Mouse (Mus musculus): ENCODE results near the gene Eps15. TPM values are rescaled to one million over a fixed set of nuclear protein-coding genes. Genes with fewer than 3 reads are reported as not detected.
"Not testable (repeated sequence)": the region's sequence is repeated elsewhere in the genome, so short reads cannot be mapped to it uniquely, and the experiment has no call there.

The Eps15 gene
- polyA plus RNA-seq, 1 experiment = 148 TPM

DNA sequence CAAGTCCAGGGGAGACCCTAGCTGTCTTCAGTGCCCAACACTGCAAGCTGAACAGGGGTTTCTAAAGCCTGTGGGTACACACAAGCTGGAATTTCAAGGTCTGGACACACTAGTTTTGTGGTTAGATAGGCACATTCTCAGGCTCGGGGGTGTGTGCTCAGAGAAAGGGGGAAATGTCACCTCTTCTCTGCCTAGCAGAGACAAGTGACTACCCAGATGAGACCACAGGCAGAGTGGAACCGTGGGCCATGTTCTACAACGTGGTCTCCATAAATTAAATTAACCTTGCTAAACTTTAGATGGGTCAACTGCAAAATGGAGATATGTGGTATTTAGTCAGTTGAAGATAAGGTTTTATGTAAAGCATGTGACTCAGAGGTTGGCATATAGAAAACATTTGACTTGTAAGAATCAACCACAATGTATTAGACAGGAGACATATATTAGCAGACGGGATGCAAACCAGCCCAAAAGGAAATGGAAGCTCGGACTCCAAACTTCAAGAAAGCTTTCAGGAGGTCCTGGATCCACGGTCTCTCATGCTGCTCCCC lies 113.2 kb downstream of the Eps15 start:
- TF ChIP-seq POLR2A (IDR thresholded peaks at IDR 0.05; ENCODE audit: extremely low read depth, insufficient read depth, low read length) (no peak), CTCF (IDR thresholded peaks at IDR 0.05; ENCODE audit: extremely low read depth, insufficient read depth, low read length) (no peak)
- Histone ChIP-seq H3K4me3 (ENCODE audit: insufficient read depth, low read length) (no peak overlapping the region), H3K4me1 (ENCODE audit: control insufficient read depth, insufficient read depth, low read length) (no peaks in the 10 kb centered on the region), H3K27ac (ENCODE audit: insufficient read depth, low read length) (no peak overlapping the region)

DNA sequence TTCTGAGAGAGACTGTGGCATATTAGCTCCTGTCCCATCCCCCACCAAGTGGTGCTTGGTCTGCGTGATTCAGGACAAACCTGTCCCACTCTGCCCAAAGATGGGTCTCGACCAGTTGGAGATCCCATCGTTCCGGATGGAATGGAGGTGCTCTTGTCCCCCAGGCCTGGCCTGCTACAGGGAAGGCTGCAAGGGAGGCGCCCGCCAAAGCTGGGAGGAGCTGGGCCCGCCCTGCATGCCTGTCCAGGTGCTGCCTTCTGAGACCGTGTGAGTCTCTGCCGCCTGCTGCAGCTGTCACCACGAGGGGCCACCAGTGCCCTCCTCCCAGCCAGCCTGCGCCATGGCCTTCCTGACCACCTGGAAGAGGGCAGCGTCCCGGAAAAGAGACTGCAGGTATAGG lies 113.8 kb downstream of the Eps15 start:
- no peaks in the 10 kb centered on the region for H3K4me1 ChIP-seq (ENCODE audit: control insufficient read depth, insufficient read depth, low read length)
- TF ChIP-seq CTCF (IDR thresholded peaks at IDR 0.05; ENCODE audit: extremely low read depth, insufficient read depth, low read length) (no peak), POLR2A (IDR thresholded peaks at IDR 0.05; ENCODE audit: extremely low read depth, insufficient read depth, low read length) (no peak)
- no peak overlapping the region for H3K4me3 ChIP-seq (ENCODE audit: insufficient read depth, low read length)
- H3K27ac ChIP-seq (ENCODE audit: insufficient read depth, low read length) = no peak overlapping the region

DNA sequence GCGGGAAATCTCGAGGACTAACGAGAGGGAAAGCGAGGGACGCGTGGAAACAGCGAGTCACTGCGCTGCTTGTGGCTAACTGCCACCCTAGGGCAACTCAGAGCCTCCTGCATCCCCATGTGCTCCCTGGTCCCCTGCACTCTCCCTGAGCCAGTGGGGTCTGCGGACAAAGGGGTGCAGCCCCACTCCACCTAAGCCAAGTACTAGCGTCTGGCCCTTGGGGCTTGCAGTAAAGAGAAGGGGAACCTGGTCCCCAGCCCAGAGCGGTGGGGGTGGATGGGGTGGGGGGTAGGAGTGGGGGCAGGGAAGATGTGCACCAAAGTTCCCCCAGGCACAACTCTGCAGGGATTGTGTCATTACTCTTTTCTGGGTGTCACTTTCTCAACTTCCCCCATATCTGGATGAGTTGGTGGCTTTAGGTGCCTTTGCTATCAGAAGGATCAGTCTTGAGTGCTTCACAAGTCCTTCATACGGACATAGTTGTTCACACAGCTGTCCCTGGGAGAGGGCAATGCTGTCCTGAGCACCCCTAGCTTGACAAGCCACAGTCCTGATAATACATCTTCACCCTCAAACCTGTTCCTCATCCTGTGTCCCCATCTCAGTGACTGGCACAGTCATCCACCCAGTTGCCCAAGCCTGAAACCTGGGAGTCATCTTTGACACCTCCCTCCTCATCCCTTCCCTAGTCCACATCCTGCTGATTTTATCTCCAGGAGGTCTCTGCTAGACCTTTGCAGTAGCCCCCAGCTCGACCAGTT lies 114.4 kb downstream of the Eps15 start:
- Histone ChIP-seq H3K4me3 (ENCODE audit: insufficient read depth, low read length) (no peak overlapping the region), H3K27ac (ENCODE audit: insufficient read depth, low read length) (no peak overlapping the region), H3K4me1 (ENCODE audit: control insufficient read depth, insufficient read depth, low read length) (no peaks in the 10 kb centered on the region)
- TF ChIP-seq CTCF (IDR thresholded peaks at IDR 0.05; ENCODE audit: extremely low read depth, insufficient read depth, low read length) (no peak), POLR2A (IDR thresholded peaks at IDR 0.05; ENCODE audit: extremely low read depth, insufficient read depth, low read length) (no peak)

DNA sequence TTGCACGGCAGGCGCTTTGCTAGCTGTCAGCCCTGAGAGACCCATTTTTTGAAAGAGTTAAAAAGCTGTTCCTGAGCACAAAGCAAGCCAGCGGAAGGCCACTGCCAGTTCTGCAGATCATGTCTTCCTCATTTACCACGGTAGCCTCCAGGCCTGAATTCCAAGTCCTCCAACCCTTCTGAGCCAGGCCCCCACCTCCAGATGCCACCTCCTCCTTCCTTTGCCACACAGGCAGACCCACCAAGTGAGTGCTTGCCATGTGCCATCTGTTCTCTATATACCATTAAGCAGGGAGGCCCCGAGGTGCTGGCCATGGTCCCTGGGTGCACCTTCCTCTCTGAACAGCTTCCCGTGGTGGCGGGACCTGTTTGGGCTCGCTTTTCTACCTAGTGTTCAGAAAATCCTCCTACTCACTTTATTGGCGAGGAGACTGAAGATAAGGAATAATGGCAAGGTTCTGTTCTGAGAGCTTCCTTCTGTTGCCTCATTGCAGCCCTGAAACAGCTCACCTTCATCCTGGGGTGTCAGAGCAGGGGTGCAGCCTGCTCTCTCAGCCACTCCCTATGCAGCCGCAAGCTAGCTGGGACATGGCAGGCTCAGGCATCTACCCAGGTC lies 120.4 kb downstream of the Eps15 start:
- no peaks in the 10 kb centered on the region for H3K4me1 ChIP-seq (ENCODE audit: control insufficient read depth, insufficient read depth, low read length)
- H3K4me3 ChIP-seq (ENCODE audit: insufficient read depth, low read length) = no peak overlapping the region
- TF ChIP-seq CTCF (IDR thresholded peaks at IDR 0.05; ENCODE audit: extremely low read depth, insufficient read depth, low read length) (no peak), POLR2A (IDR thresholded peaks at IDR 0.05; ENCODE audit: extremely low read depth, insufficient read depth, low read length) (no peak)

DNA sequence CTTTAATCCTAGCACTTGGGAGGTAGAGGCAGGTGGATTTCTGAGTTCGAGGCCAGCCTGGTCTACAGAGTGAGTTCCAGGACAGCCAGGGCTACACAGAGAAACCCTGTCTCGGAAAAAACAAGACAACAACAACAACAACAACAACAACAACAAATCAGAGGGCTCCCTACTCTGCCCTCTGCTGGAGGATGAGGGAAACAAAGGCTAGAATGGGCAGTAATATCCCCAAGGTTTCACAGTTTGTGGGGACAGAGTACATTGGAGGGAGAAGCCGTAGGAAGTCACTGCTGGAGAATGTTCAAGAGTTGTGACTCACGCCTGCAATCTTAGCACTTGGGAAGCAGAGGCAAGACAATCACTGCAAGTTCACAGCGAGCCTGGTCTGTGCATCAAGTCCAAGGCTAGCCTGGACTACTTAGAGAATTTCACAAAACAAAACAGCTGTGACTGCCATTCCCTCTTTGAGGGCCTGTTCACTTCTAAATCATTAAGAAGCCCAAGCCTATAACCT lies 121.2 kb downstream of the Eps15 start:
- Histone ChIP-seq H3K27ac (ENCODE audit: insufficient read depth, low read length) (no peak overlapping the region), H3K4me1 (ENCODE audit: control insufficient read depth, insufficient read depth, low read length) (no peaks in the 10 kb centered on the region), H3K4me3 (ENCODE audit: insufficient read depth, low read length) (no peak overlapping the region)
- no peak for TF ChIP-seq POLR2A (IDR thresholded peaks at IDR 0.05; ENCODE audit: extremely low read depth, insufficient read depth, low read length)
- TF ChIP-seq CTCF (IDR thresholded peaks at IDR 0.05; ENCODE audit: extremely low read depth, insufficient read depth, low read length) = 0 out of 2 replicates have a peak, but pooled peaks have one; percentile 4

More for the DNA sequence above, 120.4 kb downstream of the Eps15 start:
- H3K27ac ChIP-seq (ENCODE audit: insufficient read depth, low read length) = no peak overlapping the region

DNA sequence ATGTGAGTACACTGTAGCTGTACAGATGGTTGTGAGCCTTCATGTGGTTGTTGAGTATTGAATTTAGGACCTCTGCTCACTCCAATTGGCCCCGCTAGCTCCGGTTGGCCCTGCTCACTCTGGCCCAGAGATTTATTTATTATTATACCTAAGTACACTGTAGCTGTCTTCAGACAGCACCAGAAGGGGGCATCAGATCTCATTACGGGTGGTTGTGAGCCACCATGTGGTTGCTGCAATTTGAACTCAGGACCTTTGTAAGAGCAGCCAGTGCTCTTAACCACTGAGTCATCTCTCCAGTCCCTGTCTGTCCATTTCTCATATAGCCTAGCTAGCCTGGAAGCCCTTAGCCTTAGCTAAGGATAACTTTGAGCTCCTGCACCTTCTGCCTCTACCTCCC lies 124.8 kb downstream of the Eps15 start:
- not testable (repeated sequence) for H3K4me3 ChIP-seq (ENCODE audit: insufficient read depth, low read length); H3K27ac ChIP-seq (ENCODE audit: insufficient read depth, low read length); H3K4me1 ChIP-seq (ENCODE audit: control insufficient read depth, insufficient read depth, low read length)

DNA sequence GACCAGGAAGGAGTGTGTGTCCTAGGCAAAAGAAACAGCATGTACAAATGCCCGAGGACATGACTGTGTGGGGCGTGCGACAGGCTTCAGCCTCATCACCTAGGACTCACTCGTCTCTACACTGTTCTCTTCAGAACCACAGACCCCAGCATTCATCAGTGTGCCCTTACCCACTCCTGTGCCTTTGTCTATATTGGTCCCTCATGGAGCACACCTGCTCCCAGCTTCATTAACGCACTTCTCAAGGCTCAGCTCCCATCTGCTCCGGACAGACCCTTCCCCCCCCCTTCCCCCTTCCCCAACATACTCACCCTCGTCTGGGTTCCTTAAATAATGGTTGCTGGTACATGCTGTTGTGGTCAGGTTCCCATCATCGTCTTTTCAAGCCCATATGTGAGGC lies 125.3 kb downstream of the Eps15 start:
- no peak overlapping the region for H3K4me3 ChIP-seq (ENCODE audit: insufficient read depth, low read length)
- H3K27ac ChIP-seq (ENCODE audit: insufficient read depth, low read length) = no peak overlapping the region
- no peaks in the 10 kb centered on the region for H3K4me1 ChIP-seq (ENCODE audit: control insufficient read depth, insufficient read depth, low read length)
- TF ChIP-seq POLR2A (IDR thresholded peaks at IDR 0.05; ENCODE audit: extremely low read depth, insufficient read depth, low read length) (no peak), CTCF (IDR thresholded peaks at IDR 0.05; ENCODE audit: extremely low read depth, insufficient read depth, low read length) (no peak)

DNA sequence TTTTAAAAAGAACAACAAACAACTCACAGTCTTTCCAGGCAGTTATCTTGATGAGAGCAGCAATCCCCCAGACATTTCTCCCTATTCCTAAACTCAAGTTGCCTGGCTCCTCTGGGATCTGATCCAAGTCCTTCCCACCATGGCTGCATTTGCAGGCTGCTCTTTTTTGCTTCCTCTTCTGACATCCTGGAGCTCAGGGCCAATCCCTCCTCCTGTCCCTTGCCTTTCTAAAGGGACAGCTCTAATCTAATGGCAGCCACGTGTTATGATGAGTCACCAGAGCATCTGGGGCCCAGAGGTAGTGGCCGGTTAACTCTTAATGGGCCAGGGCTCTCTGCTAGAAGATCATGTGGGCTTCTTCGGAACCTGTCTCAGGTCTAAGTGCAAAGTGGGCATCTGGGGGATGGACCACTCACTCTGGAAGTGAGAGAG lies 126.0 kb downstream of the Eps15 start:
- H3K27ac ChIP-seq (ENCODE audit: insufficient read depth, low read length) = no peak overlapping the region

DNA sequence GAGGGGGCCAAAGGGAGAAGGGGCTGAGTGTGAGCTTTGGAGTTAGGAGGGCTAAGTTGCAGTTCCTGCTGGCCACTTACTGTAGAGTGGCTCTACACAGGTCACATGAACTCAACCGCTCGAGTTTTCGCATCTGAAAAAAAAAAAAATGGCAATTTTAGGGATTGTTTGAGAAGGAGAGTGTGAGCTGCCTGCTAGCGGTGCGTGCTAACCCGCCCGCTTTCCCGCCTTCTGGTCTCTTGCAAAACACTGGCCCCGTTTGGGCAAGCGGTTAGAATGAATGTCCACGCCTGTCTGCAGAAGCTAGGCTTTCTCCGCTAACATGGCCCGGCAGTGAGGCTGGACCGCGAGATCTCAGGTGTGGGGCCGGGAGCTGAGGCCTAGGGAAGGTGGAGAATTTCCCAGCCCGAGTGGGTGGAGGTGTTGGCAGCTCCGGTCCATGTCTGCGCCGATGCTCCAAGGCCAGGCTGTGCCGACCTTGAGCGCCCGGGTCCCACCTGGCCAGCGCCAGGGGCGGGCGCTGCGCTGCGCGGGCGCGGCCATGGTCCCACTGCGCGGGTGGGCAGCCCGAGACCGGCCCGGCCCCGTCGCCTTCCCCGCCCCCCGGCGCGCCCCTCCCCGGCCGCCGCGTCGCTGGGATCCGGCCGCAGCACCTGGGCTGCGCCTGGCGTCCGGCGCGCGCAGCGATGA lies 126.6 kb downstream of the Eps15 start, which contains the start of gene Ttc39a:
Ttc39a (plus strand) TSS at position 138 of the 690 bp plus-strand sequence.
- Histone ChIP-seq H3K4me3 (ENCODE audit: insufficient read depth, low read length) (peak within 1 kb of the TSS; percentile 44), H3K4me1 (ENCODE audit: control insufficient read depth, insufficient read depth, low read length) (no peaks in the 10 kb centered on the region), H3K27ac (ENCODE audit: insufficient read depth, low read length) (no peak within 1 kb of the TSS)
- TF ChIP-seq CTCF (IDR thresholded peaks at IDR 0.05; ENCODE audit: extremely low read depth, insufficient read depth, low read length) (no peak), POLR2A (IDR thresholded peaks at IDR 0.05; ENCODE audit: extremely low read depth, insufficient read depth, low read length) (no peak)

More for the DNA sequence above, 126.0 kb downstream of the Eps15 start:
- peak overlapping the region; percentile 44 for H3K4me3 ChIP-seq (ENCODE audit: insufficient read depth, low read length)
- no peaks in the 10 kb centered on the region for H3K4me1 ChIP-seq (ENCODE audit: control insufficient read depth, insufficient read depth, low read length)
- TF ChIP-seq CTCF (IDR thresholded peaks at IDR 0.05; ENCODE audit: extremely low read depth, insufficient read depth, low read length) = no peak
- TF ChIP-seq POLR2A (IDR thresholded peaks at IDR 0.05; ENCODE audit: extremely low read depth, insufficient read depth, low read length) = no peak
